Mouse (Mus musculus) right cerebral cortex, postnatal 4 days (tissue): Measurements from ENCODE around the gene Mlst8.

ENCODE experiments used
- DNase-seq: peaks from one replicate; pipeline ENCODE4 v3.0.0-alpha.2; 2022

Gene Mlst8

DNA sequence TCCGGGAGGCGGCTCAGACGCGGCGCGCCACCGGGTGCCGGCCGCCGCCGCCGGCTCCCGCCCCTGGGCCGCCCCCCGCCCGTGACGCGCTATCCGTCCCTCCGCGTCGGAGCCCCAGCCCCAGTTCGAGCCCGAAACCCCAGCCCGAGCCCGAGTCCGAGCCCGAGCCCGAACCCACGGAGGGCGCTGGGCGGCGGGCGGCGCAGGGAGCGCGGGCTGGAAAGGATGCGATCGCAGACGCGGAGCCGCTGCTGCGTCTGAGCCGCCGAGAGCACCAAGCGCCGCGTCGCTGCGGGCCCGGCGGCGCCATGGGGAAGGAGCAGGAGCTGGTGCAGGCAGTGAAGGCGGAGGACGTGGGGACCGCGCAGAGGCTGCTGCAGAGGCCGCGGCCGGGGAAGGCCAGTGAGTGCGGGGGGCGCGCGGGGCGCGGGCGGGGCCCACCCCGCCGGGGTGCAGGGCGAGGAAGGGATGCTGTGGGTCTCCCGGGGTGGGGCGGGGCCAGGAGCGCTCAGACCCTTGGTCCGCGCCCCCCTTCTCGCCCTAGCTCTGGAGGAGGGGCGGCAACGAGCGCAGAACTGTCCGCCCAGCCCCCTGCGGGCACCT lies 9.9 kb upstream of the Mlst8 start:
- DNase-seq, result peak; percentile 61

DNA sequence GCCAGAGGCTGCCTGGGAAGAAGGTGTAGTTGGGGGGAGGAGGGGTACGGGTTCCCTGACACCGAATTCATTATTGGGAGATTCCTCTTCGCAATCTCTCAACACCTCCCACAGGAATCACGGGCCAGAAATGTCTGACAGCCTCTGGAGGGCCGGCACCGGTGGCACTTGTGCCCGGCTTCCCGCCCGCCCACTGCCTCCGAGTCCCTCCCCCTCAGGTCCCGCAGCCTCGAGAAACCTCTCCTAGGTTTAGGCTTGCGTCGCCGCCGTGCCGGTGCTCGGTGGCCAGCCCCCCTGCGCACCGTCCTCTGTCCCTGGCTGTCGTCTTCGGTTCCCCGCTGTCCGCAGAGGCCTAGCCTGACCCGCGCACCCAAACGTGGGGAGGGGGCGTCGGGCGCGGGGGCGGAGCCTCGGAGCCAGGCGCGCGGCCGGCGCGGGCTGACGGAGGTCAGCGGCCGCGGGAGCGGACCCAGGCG lies 9.3 kb upstream of the Mlst8 start, which contains the start of gene Caskin1:
TSS of gene Caskin1 (plus strand) at position 416 of the 476 bp plus-strand sequence.
- DNase-seq, result no peak

DNA sequence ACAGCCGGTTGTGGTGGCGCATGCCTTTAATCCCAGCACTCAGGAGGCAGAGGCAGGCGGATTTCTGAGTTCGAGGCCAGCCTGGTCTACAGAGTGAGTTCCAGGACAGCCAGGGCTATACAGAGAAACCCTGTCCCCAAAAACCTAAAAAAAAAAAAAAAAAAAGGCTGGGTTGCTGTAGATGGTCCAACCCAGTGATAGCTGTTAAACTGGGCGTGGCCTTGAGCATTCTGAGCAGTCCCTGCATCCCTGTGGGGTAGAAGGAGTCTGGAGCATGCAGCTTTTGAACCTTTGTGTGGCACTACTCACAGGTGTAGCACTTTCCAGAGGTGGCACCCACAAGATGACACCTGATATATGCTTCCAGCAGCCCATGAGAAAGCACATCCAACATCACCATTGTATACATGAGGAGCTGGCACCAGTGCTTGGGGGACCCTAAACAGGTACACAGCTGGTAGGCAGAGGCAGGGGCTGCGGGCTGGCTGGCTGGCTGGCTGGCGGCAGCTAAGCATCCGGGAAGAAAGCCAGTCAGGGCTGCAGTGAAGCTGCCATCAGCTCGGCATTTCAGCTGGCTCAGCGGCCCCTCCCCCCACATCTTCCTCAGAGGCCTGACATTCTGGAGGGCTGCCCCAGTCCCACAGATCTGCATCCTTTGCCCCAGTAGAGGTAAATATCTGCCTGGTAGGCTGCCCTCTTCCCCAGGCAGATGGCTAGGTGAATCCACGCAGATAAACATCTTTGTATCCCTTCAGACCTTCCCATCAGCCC lies 6.4 kb upstream of the Mlst8 start:
- peak; percentile 78 for DNase-seq

DNA sequence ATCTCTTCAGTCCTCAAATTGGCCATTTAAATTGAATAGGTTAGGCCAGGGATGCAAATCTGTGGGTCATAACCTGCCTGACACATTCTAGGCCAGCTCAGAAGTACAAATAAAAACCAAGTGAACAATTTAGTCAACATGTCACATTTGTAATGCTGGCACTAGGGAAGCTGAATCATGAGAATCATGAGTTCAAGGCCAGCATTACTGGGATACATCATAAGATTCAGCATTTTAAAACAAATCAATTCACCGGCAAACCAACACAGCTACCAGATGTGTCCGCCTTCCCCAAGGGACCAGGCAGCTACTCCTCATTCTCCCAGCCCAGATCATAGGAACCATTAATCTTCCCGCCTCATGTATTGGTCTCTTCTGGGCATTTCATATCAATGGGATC lies 4.6 kb upstream of the Mlst8 start:
- DNase-seq, result no peak

DNA sequence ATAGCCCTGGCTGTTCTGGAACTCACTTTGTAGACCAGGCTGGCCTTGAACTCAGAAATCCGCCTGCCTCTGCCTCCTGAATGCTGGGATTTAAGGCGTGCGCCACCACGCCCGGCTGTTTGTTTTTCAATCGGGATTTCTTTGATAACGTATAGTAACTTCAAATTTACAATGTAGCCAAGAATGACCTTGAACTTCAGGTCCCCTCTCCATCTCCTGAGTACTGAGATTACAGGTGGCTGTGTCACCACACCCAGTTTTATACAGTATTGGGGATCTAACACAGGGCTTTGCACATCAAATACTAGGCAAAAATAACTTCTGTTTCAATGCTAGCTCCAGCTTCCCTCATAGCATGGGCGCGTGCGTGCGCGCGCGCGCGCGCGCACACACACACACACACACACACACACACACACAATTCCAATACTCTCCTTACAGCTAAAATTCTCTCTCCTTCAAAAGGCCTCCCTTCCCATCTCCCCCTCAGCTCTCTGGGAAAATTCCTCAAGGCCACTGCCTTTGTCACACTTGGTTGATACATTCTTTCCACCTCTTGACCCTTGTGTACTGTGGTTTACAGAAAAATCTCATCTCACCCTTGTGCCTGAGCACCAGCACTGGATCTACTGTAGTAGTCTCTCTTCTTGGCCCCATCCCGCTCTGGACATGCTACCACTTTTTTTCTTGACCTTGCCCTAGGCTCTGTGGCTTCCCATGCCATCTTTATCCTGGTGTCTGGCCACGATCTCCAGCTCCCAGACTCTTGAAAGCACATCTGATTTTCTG lies 2.3 kb upstream of the Mlst8 start:
- no peak for DNase-seq

DNA sequence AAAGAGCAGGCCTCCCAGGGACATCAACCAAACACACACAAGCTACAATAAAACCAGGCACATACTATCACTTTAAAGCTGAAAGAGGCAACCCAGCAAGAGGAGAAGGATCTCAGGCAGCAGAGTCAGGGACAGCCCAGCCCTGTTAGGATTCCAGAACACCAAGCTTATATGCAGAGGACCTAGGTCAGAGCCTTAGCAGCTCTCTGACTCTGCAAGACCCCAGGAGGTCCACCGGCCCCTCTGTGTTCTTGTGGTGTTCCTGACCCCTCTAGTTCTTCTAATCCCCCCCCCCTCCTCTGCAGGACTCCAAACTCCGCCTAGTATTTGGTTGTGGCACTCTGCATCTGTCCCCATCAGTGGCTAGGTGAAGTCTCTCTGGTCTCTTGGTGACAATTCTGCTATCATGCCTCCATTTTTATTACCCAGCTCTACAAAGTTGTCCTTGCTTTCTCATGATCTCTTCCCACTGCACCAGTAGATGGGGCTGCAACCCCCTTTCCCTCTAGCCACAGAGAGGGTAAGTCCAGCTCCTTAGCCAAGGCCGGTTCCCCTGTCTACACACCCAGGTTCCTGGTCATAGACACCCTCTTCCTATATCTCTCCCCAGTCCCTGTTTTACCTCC lies 1.4 kb upstream of the Mlst8 start:
- no peak for DNase-seq

DNA sequence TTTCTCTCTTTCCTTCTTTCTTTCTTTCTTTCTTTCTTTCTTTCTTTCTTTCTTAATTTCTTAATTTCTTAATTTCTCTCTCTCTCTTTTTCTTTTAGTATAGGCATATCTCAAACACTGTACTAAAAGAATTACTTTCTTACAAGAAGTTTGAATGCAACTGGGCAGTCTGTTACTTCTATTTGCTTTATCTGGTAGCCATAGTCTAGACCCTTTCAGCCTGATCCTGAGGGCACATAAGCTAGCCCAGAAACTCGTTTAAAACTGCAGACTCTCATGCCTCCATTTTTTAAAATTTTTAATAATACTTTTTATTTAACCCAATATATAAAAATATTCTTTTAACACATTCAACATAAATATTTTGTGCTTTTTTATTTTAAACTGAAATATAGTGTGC lies 553 bp upstream of the Mlst8 start:
- no peak for DNase-seq

DNA sequence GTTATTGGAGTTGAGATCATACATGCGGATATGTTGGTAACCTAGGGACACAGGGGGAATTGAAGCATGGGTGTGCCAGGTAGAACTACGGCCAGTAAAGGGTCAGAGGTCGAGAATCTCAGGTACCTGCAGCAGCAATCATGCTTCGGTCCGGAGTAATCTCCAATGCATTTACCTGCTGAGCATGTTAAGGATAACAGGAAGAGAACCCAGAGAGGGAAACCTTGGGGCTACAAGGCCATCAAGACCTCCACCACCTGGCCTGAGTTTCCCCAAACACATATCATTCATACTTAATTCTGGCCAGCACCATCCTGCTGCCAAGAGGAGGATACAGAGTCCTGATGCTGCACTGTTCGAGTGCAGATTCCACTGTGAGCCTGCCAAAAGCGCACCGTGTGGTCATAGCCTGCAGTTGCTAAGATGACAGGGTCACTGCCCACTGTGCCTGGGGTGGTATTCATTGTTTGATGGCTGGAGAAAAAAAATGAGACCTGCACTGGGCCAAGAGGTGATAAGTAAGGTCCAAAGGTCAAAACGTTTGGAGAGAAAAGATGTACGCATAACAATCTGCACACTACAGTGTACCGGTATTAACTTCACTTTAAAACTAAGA lies 785 bp downstream of the Mlst8 start:
- DNase-seq, result no peak

DNA sequence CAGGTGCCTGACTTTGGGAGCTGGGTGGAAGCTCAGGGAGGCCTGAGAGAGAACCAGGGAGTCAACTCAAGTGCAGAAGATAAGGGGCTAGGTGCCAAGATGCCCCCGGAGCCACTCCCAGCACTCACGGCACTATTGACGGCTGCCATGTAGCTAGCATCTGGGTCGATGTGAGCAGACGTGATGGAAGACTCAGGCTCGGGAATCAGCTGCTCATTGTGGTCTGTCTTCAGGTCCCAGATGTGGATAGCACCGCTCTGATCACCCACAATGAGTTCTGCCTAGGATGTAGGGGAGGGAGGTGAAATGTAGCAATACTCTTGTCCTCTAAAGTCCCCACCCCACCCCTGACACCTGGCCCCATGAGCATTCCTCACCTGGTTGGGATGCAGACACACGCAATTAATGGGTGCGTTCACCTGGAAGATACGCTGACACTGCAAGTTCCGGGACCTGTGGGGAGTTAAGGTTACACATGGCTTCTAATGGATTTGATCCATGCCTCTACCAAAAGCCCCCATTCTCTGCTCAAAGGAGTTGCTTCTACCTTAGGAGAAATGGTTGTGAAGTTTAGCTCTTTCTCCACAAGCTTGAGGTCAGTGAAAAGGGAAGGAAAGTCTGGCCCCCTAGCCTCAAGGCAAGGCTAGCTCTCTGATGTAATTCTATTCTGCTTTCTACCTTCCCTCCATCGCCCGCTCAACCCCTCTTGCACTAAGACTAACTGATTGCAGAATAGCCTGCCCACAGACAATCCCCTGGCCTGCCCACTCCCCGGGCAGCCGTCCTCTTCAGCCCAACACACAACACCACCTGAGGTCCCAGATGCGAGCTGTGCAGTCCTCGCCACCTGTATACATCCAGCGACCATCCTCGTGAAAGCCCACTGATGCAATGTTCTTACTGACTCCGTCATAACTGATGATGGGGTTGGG lies 1.6 kb downstream of the Mlst8 start:
- no peak for DNase-seq

DNA sequence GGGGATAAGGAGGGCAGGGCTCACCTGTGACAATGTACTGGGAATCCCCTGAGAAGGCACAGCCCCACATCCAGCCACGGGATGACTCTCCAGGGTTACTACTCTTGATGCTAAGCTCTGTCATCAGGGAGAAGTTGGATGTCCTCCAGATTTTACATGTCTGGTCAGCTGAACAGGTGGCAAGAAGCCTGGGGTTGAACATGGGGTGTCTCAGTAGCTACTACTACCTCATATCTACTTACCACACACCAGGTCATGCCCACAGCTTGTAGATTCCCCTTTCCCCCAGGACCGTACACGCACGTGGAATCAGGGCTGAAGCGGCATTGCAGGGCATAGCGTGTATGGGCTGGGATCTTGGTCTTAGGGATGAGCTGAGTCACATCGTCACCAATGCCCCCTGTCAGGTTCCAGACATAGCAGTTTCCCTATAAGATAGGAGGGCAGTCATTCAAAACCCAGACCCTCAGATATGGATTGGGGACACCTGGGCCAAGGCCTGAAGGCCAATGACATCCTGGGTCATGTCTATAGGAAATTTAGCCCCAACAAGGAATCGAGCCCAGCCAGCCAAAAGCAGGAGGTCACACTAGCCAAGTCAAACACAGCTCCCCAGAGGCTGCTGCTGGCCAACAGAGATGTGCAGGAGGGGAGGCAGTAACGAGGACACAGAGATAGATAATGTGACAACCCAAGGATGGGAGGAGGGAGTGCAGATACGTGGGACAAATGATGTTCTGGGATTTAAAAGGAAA lies 2.7 kb downstream of the Mlst8 start:
- no peak for DNase-seq

DNA sequence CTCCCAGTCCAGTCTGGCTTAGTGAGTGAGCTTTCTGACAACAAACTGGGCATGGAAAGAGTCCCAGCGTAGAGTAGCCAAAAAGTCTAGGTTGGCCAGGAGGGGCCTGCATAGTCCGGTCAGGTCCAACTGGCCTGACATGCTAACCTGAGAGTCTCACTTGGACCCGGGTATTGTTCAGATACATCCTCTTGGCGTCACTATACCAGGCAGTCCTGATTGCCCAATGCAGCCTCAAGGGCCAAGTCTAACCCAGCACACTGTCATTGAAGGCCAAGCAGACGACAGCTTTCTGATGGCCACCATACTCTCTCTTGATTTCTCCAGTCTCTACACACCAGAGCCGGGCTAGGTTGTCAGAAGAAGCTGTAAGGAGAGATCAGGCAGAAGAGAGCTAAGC lies 3.3 kb downstream of the Mlst8 start:
- DNase-seq, result no peak

DNA sequence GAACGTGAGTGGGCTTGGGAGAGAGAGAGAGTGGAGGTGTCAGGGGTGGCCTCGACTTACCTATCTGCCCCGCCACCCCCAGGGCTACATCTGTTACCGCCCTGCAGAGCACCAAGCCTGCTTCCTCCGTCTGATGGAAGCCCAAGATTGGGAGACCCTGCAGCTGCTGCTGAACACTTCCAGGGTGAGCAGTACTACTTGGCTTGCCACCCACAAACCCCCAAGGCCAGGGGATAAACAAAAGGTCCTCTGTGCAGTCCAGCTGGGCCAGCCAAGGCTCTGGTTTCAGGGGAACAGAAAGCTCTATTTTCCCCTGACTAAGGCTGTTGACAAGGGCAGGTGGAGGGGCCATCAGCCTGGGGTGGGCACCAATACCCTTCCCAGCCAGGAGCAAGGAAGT lies 4.3 kb downstream of the Mlst8 start:
- no peak for DNase-seq

DNA sequence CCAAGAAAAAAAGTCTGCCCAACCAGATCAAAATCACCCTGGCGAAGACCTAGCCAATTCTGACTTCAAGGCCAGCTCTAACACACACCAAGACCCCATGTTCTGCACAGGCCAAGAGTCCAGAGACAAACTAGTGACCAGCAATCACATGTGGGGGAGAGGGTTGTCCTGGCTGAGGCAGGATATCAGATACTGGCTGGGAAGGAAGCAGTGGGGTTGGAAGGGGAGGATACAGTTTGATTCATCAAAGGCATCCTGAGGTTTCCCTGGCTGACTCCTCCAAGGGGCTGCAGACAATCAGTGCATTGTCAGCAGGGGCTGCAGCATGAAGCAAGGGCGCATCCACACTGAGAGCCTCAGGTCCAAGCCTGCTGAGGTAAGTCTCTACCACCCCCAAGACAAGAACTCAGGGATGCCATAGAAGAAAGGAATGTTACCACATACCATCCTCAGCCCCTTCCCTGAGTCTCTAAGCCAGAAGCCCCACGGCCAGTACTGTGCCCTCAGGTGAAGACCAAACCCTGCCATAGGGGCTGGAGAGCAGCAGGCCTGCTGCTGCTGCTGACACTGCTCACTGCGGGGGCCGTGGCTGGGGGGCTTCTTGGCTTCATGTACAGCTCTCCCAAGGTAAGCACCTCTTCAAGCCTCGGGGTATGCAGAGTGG lies 5.1 kb downstream of the Mlst8 start, which contains the start of gene Bricd5:
TSS of gene Bricd5 (plus strand) at position 273 of the 664 bp plus-strand sequence.
- DNase-seq, result no peak

DNA sequence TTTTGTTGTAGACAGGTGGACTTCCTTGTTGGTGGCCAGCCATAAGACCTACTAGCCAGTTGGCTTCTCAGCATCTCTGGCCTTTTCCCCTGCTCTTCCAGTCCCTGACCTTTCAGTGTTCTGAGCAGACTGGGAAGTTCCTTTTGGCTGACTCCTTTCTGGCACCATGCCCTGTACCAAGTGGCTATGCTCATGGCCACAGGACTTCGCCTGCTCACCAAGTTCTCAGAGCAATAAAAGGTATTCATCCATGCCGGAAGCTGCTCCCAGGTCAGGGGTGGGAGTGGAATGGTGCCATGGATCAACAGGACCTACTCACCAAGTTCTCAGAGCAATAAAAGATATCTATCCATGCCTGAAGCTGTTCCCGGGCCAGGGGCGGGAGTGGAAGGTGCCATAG lies 6.4 kb downstream of the Mlst8 start:
- DNase-seq, result no peak

DNA sequence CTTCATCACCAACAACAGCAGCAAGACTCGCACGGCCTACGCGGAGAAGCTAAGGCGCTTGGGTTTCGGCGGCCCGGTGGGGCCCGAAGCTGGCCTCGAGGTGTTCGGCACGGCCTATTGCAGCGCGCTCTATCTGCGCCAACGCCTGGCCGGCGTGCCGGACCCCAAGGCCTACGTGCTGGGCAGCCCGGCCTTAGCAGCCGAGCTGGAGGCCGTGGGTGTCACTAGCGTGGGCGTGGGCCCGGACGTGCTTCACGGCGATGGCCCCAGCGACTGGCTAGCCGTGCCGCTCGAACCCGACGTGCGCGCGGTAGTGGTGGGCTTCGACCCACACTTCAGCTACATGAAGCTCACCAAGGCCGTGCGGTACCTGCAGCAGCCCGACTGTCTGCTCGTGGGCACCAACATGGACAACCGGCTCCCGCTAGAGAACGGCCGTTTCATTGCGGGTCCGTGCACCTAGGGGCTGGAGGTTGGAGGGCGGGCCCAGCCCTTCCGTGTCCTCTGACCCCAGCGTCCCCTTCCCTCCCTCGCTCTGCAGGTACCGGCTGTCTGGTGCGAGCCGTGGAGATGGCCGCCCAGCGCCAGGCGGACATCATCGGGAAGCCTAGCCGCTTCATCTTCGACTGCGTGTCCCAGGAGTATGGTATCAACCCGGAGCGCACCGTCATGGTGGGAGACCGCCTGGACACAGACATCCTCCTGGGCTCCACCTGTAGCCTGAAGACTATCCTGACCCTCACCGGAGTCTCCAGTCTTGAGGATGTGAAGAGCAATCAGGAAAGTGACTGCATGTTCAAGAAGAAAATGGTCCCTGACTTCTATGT lies 8.0 kb downstream of the Mlst8 start:
- DNase-seq, result peak; percentile 34

DNA sequence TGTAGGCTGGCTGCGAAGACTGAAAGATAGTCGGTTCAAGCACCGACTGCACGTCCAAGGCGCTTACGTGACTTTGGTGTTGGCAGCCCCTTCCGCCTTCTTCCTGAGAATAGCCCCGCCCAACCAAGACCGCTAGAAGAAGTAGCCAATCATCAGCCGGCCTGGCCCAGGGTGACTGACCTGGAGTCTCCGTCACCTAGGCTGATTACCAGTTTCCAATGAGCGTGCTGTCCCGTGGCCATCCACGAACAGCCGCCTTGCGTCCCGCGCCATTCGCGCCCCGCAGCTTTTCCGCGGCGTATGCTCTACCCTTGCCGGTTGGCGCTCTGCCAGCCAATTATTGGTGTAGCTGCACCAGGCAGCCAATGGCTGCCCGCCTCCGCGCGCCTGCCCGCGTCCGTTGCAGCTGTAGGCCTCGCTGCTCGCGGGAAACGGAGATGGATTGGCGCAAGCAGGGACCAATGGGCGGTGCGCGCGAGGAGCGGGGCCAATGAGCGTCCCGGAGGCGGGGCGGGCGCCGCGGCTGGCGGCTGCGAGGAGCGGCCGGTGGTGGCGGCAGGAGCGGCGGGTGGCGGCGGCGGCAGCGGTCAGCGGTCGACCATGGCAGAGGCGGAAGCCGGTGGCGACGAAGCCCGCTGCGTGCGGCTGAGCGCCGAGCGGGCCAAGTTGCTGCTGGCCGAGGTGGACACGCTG lies 8.8 kb downstream of the Mlst8 start, which contains the start of the genes E4f1 and Pgp:
TSS of gene E4f1 (minus strand) at position 404 of the 693 bp plus-strand sequence.
TSS of gene Pgp (plus strand) at position 483 of the 693 bp plus-strand sequence.
- peak; percentile 100 for DNase-seq

DNA sequence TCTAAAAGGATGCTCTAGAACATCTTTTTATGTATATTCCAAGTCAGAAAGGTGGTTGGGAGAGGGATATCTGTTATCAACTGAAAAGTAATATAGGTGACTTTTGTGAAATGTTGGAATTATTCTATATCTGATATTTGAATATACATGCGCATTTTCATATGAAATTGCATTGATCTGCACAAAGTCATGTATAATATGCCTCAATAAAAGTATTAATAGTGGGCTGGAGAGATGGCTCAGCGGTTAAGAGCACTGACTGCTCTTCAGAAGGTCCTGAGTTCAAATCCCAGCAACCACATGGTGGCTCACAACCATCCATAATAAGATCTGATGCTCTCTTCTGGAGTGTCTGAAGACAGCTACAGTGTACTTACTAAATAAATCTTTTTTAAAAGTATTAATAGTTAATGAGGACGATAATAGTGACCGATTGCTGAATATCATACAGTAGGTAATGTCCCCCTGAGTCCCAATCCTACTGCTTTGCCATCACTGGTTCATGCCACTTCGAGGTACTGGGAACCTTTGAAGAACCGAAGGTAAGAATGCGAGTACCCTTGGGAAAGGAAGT lies 9.5 kb downstream of the Mlst8 start:
- DNase-seq, result no peak

DNA sequence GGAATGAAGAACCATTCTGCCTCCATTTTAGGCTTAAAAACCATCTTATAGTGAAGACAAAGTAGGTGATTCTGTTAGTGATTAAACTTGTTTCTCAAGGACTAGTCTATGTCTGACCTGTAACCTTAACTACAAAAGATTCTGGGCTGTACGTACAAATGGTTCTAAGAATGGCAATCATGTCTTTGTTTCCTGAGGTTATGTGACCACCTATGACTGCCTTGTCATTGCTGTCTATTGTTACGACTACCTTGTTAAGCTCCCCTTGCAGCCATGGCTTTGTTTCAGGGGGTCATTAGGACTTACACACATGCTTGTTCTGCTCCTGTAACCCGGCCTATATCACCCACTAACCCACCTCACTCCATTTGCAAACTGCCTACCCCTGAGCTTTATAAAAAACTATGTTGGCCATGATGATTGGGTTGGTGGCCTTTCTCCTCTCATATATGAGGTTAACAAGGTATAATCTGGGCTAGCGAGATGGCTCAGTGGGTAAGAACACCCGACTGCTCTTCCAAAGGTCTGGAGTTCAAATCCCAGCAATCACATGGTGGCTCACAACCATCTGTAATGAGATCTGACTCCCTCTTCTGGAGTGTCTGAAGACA lies 10.1 kb downstream of the Mlst8 start:
- DNase-seq, result no peak
